Mouse (Mus musculus) heart, adult 2 months (tissue): ENCODE results near the gene Tom1. TPM values are rescaled to one million over a fixed set of nuclear protein-coding genes. Genes with fewer than 3 reads are reported as not detected.

Experiments
- DNase-seq, 2 experiments: peaks; one replicate each; pipeline ENCODE4 v3.0.0; 2021
- H3K27ac ChIP-seq: fragments of 200-600 bp; 2 replicates; pipeline ENCODE4 v1.8.1; 2022
- H3K27me3 ChIP-seq: fragments of 200-500 bp; 2 replicates; pipeline ENCODE4 v1.6.1; 2012; ENCODE audit warnings: mild to moderate bottlenecking, low read length, inconsistent platforms, mixed read lengths; ENCODE audit not compliant: control insufficient read depth, insufficient read depth
- H3K36me3 ChIP-seq: fragments of 200-500 bp; 2 replicates; pipeline ENCODE4 v1.6.1; 2012; ENCODE audit warnings: low read length, inconsistent platforms; ENCODE audit not compliant: control insufficient read depth, insufficient read depth
- H3K4me1 ChIP-seq: fragments of 200-500 bp; 2 replicates; pipeline ENCODE4 v1.6.1; 2011; ENCODE audit warnings: low read length; ENCODE audit not compliant: control insufficient read depth, insufficient read depth
- H3K4me3 ChIP-seq: fragments of 200-600 bp; 2 replicates; pipeline ENCODE4 v1.8.1; 2022
- H3K79me2 ChIP-seq: fragments of 200-500 bp; replicated peaks from 2 replicates; pipeline ENCODE4 v1.6.1; 2012; ENCODE audit warnings: mild to moderate bottlenecking, inconsistent platforms, low read length, moderate library complexity, mixed read lengths; ENCODE audit not compliant: control insufficient read depth, insufficient read depth
- H3K9ac ChIP-seq: fragments of 200-500 bp; 2 replicates; pipeline ENCODE4 v1.6.1; 2012; ENCODE audit warnings: low read depth, mild to moderate bottlenecking, control low read depth, inconsistent platforms, low read length, mixed read lengths
- CTCF ChIP-seq: fragments of 200-600 bp; IDR thresholded peaks from 2 replicates; pipeline ENCODE4 v1.8.1; 2022; ENCODE audit warnings: antibody characterized with exemption, mild to moderate bottlenecking, moderate library complexity
- EP300 ChIP-seq: fragments of 200-500 bp; IDR thresholded peaks from 2 replicates; pipeline ENCODE4 v1.6.1; 2011; ENCODE audit warnings: low read depth, low read length, control low read depth; ENCODE audit not compliant: insufficient read depth
- POLR2A ChIP-seq: fragments of 200-500 bp; IDR thresholded peaks from 2 replicates; pipeline ENCODE4 v1.6.1; 2011; ENCODE audit warnings: mild to moderate bottlenecking, low read depth, low read length, control low read depth; ENCODE audit not compliant: insufficient read depth
- WGBS: fragments of 180-500 bp; shearing (Covaris S2); methylation state at CpG from one replicate; pipeline ENCODE4 v1.1.7; 2018; 5-methylcytosine and 5-hydroxymethylcytosine counted together
- intact Hi-C: fragments of 180-260 bp; cut with DNase I; formaldehyde crosslinking; loops from one replicate; pipeline ENCODE4 v1.15.1; 2025
- polyA plus RNA-seq: library from polyadenylated mRNA; depleted of rRNA; stranded (reverse); fragments of >200 nt; gene quantifications from 2 replicates; pipeline ENCODE4 v1.2.3, GENCODE M21; 2012
- total RNA-seq, 2 experiments: library from RNA; stranded (reverse); gene quantifications; 2 replicates each; pipeline ENCODE4 v1.2.3; 2021

The Tom1 gene
- total and polyA plus RNA-seq, 3 experiments, result 67.6 to 146 (median 74.3) TPM

- Histone ChIP-seq H3K27ac (peak overlapping the region; percentile 98), H3K27me3 (no peaks in the 10 kb centered on the region), H3K4me1 (peaks cover 14% of the 10 kb centered on the region), H3K36me3 (peaks cover 13% of the 10 kb centered on the region), H3K79me2 (no peaks in the 10 kb centered on the region), H3K4me3 (peak overlapping the region; percentile 94), H3K9ac (peak overlapping the region; percentile 77)
- no peak for DNase-seq
- TF ChIP-seq CTCF, result peak; percentile 11; the same call in 1 of the 2 replicates
- no peak for TF ChIP-seq POLR2A
- intact Hi-C loops, result loop anchor here (2.0 kb wide), 1 partner anchor 75 kb away; the partner anchor contains the start of gene Mcm5
- WGBS, result 1% methylated on average over 17 of the region's 17 CpGs
These were observed 780 bp downstream of the Tom1 start for GRCm38 (mm10) chr8:75034285-75034684.

- Histone ChIP-seq H3K4me3 (no peak overlapping the region), H3K27me3 (no peaks in the 10 kb centered on the region), H3K4me1 (peaks cover 20% of the 10 kb centered on the region), H3K9ac (no peak overlapping the region), H3K27ac (peak overlapping the region; percentile 98), H3K79me2 (peaks cover 2% of the 10 kb centered on the region; the same call in 1 of the 2 replicates), H3K36me3 (peaks cover 13% of the 10 kb centered on the region)
- DNase-seq, result peak in 1 of 2 experiments; percentile 65
- TF ChIP-seq EP300 (peak; percentile 78; the same call in 1 of the 2 replicates), CTCF (no peak)
- intact Hi-C loops, result loop anchor here (2.0 kb wide), 1 partner anchor 73 kb away; the partner anchor contains the start of gene Mcm5
These were observed 2.1 kb downstream of the Tom1 start for GRCm38 (mm10) chr8:75035640-75036039.

GRCm38 (mm10) chr8:75038497-75038896 is 5.0 kb downstream of the Tom1 start:
- intact Hi-C loops, result no loop called here
- Histone ChIP-seq H3K4me1 (peaks cover 27% of the 10 kb centered on the region), H3K36me3 (peaks cover 13% of the 10 kb centered on the region), H3K79me2 (peaks cover 2% of the 10 kb centered on the region; the same call in 1 of the 2 replicates), H3K9ac (no peak overlapping the region), H3K27ac (peak overlapping the region; percentile 85), H3K27me3 (no peaks in the 10 kb centered on the region), H3K4me3 (no peak overlapping the region)
- DNase-seq, result peak; percentile 44 to 67
- TF ChIP-seq EP300 (0 out of 2 replicates have a peak, but pooled peaks have one; percentile 55), CTCF (no peak), POLR2A (0 out of 2 replicates have a peak, but pooled peaks have one; percentile 30)

GRCm38 (mm10) chr8:75039754-75040153 is 6.2 kb downstream of the Tom1 start:
- Histone ChIP-seq H3K4me3 (no peak overlapping the region), H3K27ac (peak overlapping the region; percentile 62), H3K36me3 (peaks cover 12% of the 10 kb centered on the region), H3K79me2 (peaks cover 2% of the 10 kb centered on the region; the same call in 1 of the 2 replicates), H3K27me3 (no peaks in the 10 kb centered on the region), H3K4me1 (peaks cover 28% of the 10 kb centered on the region), H3K9ac (no peak overlapping the region)
- no peak for DNase-seq
- intact Hi-C loops, result no loop called here
- 48% methylated on average over 1 of the region's 1 CpGs for WGBS
- TF ChIP-seq POLR2A (no peak), CTCF (no peak), EP300 (no peak)

GRCm38 (mm10) chr8:75042171-75042570 is 8.7 kb downstream of the Tom1 start:
- 56% methylated on average over 2 of the region's 2 CpGs for WGBS

GRCm38 (mm10) chr8:75042974-75043373 is 9.5 kb downstream of the Tom1 start:
- no peak for DNase-seq
- Histone ChIP-seq H3K36me3 (peaks cover 3% of the 10 kb centered on the region; the same call in 1 of the 2 replicates), H3K4me1 (peaks cover 26% of the 10 kb centered on the region), H3K27ac (no peak overlapping the region; the same call in 1 of the 2 replicates), H3K9ac (no peak overlapping the region), H3K4me3 (no peak overlapping the region), H3K27me3 (no peaks in the 10 kb centered on the region), H3K79me2 (peaks cover 2% of the 10 kb centered on the region)
- intact Hi-C loops, result no loop called here
- whole genome bisulfite sequencing, result 95% methylated on average over 1 of the region's 1 CpGs
- TF ChIP-seq POLR2A (no peak), CTCF (no peak)

More at GRCm38 (mm10) chr8:75042171-75042570, 8.7 kb downstream of the Tom1 start:
- H3K9ac ChIP-seq, result no peak overlapping the region
- peak in 1 of 2 experiments; percentile 25 for DNase-seq
- no peaks in the 10 kb centered on the region for H3K27me3 ChIP-seq
- H3K79me2 ChIP-seq, result peaks cover 2% of the 10 kb centered on the region
- H3K36me3 ChIP-seq, result peaks cover 3% of the 10 kb centered on the region; the same call in 1 of the 2 replicates
- peak overlapping the region; percentile 38 for H3K27ac ChIP-seq
- intact Hi-C loops, result no loop called here
- peaks cover 29% of the 10 kb centered on the region for H3K4me1 ChIP-seq
- no peak overlapping the region for H3K4me3 ChIP-seq
- TF ChIP-seq CTCF, result no peak
- no peak for TF ChIP-seq POLR2A
- no peak for TF ChIP-seq EP300
